Mouse (Mus musculus) neutrophil, adult 59 days (primary cell): Measurements from ENCODE around the gene Olfr380. TPM values are rescaled to one million over a fixed set of nuclear protein-coding genes. Genes with fewer than 3 reads are reported as not detected.

ENCODE experiments used
- total RNA-seq, 2 experiments: library from RNA; stranded (reverse); gene quantifications; 1 replicate in 1 of 2; 2 replicates in 1 of 2; pipeline ENCODE4 v1.2.4; 2023

Olfr380 gene
- total RNA-seq = not detected

DNA sequence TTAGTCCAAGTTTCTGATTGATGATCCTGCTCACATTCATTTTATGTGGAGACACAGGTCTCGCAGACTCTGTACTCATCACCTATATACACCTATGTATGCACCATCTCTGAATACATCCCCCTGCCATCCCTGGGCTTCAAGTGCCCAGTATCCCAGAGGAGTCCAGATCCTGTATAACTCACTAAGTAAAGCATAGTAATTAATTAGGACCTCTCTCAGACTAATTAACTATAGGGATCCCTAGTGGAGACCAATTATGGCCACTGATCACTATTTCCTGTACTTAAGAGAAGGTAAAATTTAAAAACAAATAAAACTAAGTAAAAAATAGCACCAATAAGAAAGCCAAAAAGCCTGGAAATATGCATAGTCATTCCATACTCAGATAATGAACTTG, at the start of gene Olfr380:
Gene Olfr380, minus strand, starts transcription at position 101 of the 400 bp plus-strand sequence.

DNA sequence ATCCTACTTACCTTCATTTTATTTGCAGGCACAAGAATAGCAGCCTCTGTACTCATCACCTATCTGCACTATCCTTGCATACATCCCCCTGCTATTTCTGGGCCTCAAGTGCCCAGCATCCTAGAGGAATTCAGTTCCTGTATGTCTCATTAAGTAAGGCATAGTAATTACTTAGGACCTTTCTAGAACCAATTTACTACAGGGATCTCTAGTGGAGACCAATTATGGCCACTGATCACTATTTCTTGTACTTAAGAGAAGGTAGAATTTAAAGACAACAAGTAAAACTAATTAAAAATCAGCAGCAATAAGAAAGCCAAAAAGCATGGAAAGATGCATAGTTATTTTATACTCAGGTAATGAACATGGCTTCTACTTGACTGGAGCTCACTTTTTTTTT, 34.2 kb upstream of the Olfr380 start, which contains the start of gene Olfr381:
Gene Olfr381, minus strand, starts transcription at position 101 of the 400 bp plus-strand sequence.

DNA sequence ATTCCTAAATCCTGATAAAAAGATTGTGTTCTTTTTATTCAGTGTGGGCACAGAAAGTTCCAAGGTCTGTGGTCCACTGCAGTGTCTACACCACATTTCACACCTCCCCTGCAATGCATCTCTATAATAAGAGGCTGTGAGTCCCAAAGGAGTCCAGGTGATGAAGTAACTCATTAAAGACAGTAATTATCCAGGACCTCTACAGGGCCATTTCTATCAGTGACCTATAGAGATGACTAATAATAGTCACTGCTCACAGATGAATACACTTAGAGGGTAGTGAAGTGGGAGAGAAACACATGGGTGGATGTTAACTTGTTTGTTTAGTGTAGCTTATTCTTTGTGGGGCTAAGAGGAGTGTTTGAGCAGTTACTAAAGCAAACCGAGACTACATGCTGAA, 28.9 kb downstream of the Olfr380 start, which contains the start of gene Olfr378:
Gene Olfr378, minus strand, starts transcription at position 101 of the 400 bp plus-strand sequence.

Other genes with a start within 250 kb of the Olfr380 start
- gene Trpv1, start 223.2 kb downstream of the Olfr380 start, total RNA-seq = not detected
- gene Trpv3, start 190.1 kb downstream of the Olfr380 start, total RNA-seq = not detected
- under 1 TPM in 1 of 2 experiments, not detected in 1; 0.09 TPM for gene Aspa, start 127.9 kb downstream of the Olfr380 start, total RNA-seq
- not detected for gene Gm49340, start 127.8 kb downstream of the Olfr380 start, total RNA-seq
- not detected for gene Spata22, start 127.8 kb downstream of the Olfr380 start, total RNA-seq
- not detected for gene Olfr20, start 106.7 kb downstream of the Olfr380 start, total RNA-seq
- gene Olfr376, start 86.3 kb downstream of the Olfr380 start, total RNA-seq = not detected
- not detected for gene Olfr1, start 57.9 kb downstream of the Olfr380 start, total RNA-seq
- gene Olfr378, start 29.0 kb downstream of the Olfr380 start, total RNA-seq = not detected
- not detected for gene Olfr381, start 34.1 kb upstream of the Olfr380 start, total RNA-seq
- gene Olfr382, start 59.7 kb upstream of the Olfr380 start, total RNA-seq = not detected
- not detected for gene Olfr385, start 135.5 kb upstream of the Olfr380 start, total RNA-seq
- not detected for gene Olfr384, start 141.1 kb upstream of the Olfr380 start, total RNA-seq
- gene Zfp735, start 231.3 kb upstream of the Olfr380 start, total RNA-seq = not detected